Mouse (Mus musculus) heart, embryonic 12.5 days (tissue): Measurements from ENCODE around the gene Olfr878. TPM values are rescaled to one million over a fixed set of nuclear protein-coding genes. Genes with fewer than 3 reads are reported as not detected.

Experiments used
- ATAC-seq: fragments of 200-750 bp; cut with Nextera tagmentation; 2 replicates; pipeline ENCODE4 v1.8.0; 2017; ENCODE audit warnings: moderate TSS enrichment, moderate library complexity; ENCODE audit not compliant: insufficient number of reproducible peaks, low FRiP score
- H3K27ac ChIP-seq: fragments of 300-500 bp; sonication (generic); 2 replicates; pipeline ENCODE4 v1.5.1; 2016; ENCODE audit warnings: mild to moderate bottlenecking, moderate library complexity; ENCODE audit not compliant: poor library complexity, severe bottlenecking
- H3K27me3 ChIP-seq: fragments of 300-500 bp; sonication (generic); replicated peaks from 2 replicates; pipeline ENCODE4 v1.6.1; 2016; ENCODE audit warnings: mild to moderate bottlenecking, moderate library complexity
- H3K36me3 ChIP-seq: fragments of 300-500 bp; sonication (generic); 2 replicates; pipeline ENCODE4 v1.6.1; 2016; ENCODE audit warnings: mild to moderate bottlenecking, moderate library complexity
- H3K4me1 ChIP-seq: fragments of 300-500 bp; sonication (generic); replicated peaks from 2 replicates; pipeline ENCODE4 v1.6.1; 2016; ENCODE audit warnings: mild to moderate bottlenecking
- H3K4me2 ChIP-seq: fragments of 300-500 bp; sonication (generic); 2 replicates; pipeline ENCODE4 v1.6.1; 2016; ENCODE audit warnings: mild to moderate bottlenecking, moderate library complexity
- H3K4me3 ChIP-seq: fragments of 300-500 bp; sonication (generic); 2 replicates; pipeline ENCODE4 v1.5.1; 2016; ENCODE audit warnings: mild to moderate bottlenecking
- H3K9ac ChIP-seq: fragments of 300-500 bp; sonication (generic); 2 replicates; pipeline ENCODE4 v1.6.1; 2016; ENCODE audit warnings: mild to moderate bottlenecking, moderate library complexity
- H3K9me3 ChIP-seq: fragments of 300-500 bp; sonication (generic); replicated peaks from 2 replicates; pipeline ENCODE4 v1.6.1; 2016; ENCODE audit warnings: mild to moderate bottlenecking, moderate library complexity
- WGBS: fragments of 180-500 bp; shearing (Covaris S2); methylation state at CpG from one replicate; pipeline ENCODE4 v1.1.7; 2016; 5-methylcytosine and 5-hydroxymethylcytosine counted together
- polyA plus RNA-seq: library from polyadenylated mRNA; unstranded; fragments of >200 nt; fragmentation: Nextera tagmentation; extraction: Ambion mirVana; gene quantifications from 2 replicates; pipeline ENCODE4 v1.2.1, GENCODE M21; 2016

The Olfr878 gene
- not detected in 2 replicates for polyA plus RNA-seq

- H3K27ac ChIP-seq = no peak within 1 kb of the TSS
- no peak for ATAC-seq
- H3K9ac ChIP-seq = no peak within 1 kb of the TSS
Observed at GRCm38 (mm10) chr9:37917540-37917939, at the start of gene Olfr878. Gene Olfr878 (plus strand): TSS chr9:37917840.

GRCm38 (mm10) chr9:37870246-37870645, 47.4 kb upstream of the Olfr878 start:
- Histone ChIP-seq H3K4me1 (0 out of 2 replicates have a peak, but pooled peaks cover 5% of the 10 kb centered on the region), H3K4me2 (no peak overlapping the region), H3K4me3 (no peak overlapping the region), H3K27me3 (no peaks in the 10 kb centered on the region), H3K9me3 (no peaks in the 10 kb centered on the region), H3K27ac (no peak overlapping the region), H3K36me3 (no peaks in the 10 kb centered on the region), H3K9ac (no peak overlapping the region)
- no peak for ATAC-seq
- 29% methylated on average over 1 of the region's 1 CpGs for WGBS

More at GRCm38 (mm10) chr9:37917540-37917939, at the start of gene Olfr878:
- 63% methylated on average over 2 of the region's 2 CpGs for WGBS
- Histone ChIP-seq H3K4me1 (no peaks in the 10 kb centered on the region), H3K36me3 (no peaks in the 10 kb centered on the region), H3K4me3 (no peak within 1 kb of the TSS), H3K4me2 (no peak within 1 kb of the TSS), H3K9me3 (no peaks in the 10 kb centered on the region), H3K27me3 (no peaks in the 10 kb centered on the region)

GRCm38 (mm10) chr9:37871097-37871496, 46.5 kb upstream of the Olfr878 start:
- no peaks in the 10 kb centered on the region for H3K36me3 ChIP-seq
- ATAC-seq = no peak
- H3K4me3 ChIP-seq = no peak overlapping the region
- no peaks in the 10 kb centered on the region for H3K9me3 ChIP-seq
- H3K4me1 ChIP-seq = 0 out of 2 replicates have a peak, but pooled peaks cover 5% of the 10 kb centered on the region
- 76% methylated on average over 1 of the region's 1 CpGs for WGBS
- H3K27ac ChIP-seq = no peak overlapping the region
- H3K4me2 ChIP-seq = no peak overlapping the region
- H3K9ac ChIP-seq = no peak overlapping the region
- H3K27me3 ChIP-seq = no peaks in the 10 kb centered on the region

GRCm38 (mm10) chr9:37871536-37871935, 46.1 kb upstream of the Olfr878 start:
- 57% methylated on average over 1 of the region's 1 CpGs for WGBS
- no peak overlapping the region for H3K4me2 ChIP-seq
- H3K9me3 ChIP-seq = no peaks in the 10 kb centered on the region
- H3K9ac ChIP-seq = no peak overlapping the region
- H3K36me3 ChIP-seq = no peaks in the 10 kb centered on the region
- 0 out of 2 replicates have a peak, but pooled peaks cover 5% of the 10 kb centered on the region for H3K4me1 ChIP-seq
- H3K4me3 ChIP-seq = no peak overlapping the region
- H3K27me3 ChIP-seq = no peaks in the 10 kb centered on the region
- H3K27ac ChIP-seq = no peak overlapping the region
- ATAC-seq = no peak

- no peaks in the 10 kb centered on the region for H3K36me3 ChIP-seq
- H3K9ac ChIP-seq = no peak overlapping the region
- no peak overlapping the region for H3K27ac ChIP-seq
- no peak overlapping the region for H3K4me2 ChIP-seq
- H3K9me3 ChIP-seq = no peaks in the 10 kb centered on the region
- no peaks in the 10 kb centered on the region for H3K4me1 ChIP-seq
- ATAC-seq = no peak
- WGBS = 39% methylated on average over 2 of the region's 2 CpGs
- no peaks in the 10 kb centered on the region for H3K27me3 ChIP-seq
- H3K4me3 ChIP-seq = no peak overlapping the region
Observed at GRCm38 (mm10) chr9:37890960-37891359, 26.7 kb upstream of the Olfr878 start.

GRCm38 (mm10) chr9:37896661-37897060, 21.0 kb upstream of the Olfr878 start, which contains the start of gene Olfr145:
Gene Olfr145 (plus strand): TSS chr9:37896724.
- no peak within 1 kb of the TSS for H3K9ac ChIP-seq
- no peak within 1 kb of the TSS for H3K4me2 ChIP-seq
- no peaks in the 10 kb centered on the region for H3K36me3 ChIP-seq
- no peak within 1 kb of the TSS for H3K27ac ChIP-seq
- no peaks in the 10 kb centered on the region for H3K4me1 ChIP-seq
- no peak within 1 kb of the TSS for H3K4me3 ChIP-seq
- WGBS = 23% methylated on average over 2 of the region's 2 CpGs
- no peaks in the 10 kb centered on the region for H3K27me3 ChIP-seq
- H3K9me3 ChIP-seq = no peaks in the 10 kb centered on the region
- ATAC-seq = no peak

- Histone ChIP-seq H3K4me3 (no peak overlapping the region), H3K4me1 (no peaks in the 10 kb centered on the region), H3K9me3 (no peaks in the 10 kb centered on the region), H3K36me3 (no peaks in the 10 kb centered on the region), H3K9ac (no peak overlapping the region), H3K4me2 (no peak overlapping the region), H3K27me3 (no peaks in the 10 kb centered on the region), H3K27ac (no peak overlapping the region)
- ATAC-seq = no peak
- 65% methylated on average over 3 of the region's 3 CpGs for WGBS
Observed at GRCm38 (mm10) chr9:37905555-37905954, 12.1 kb upstream of the Olfr878 start.

- no peaks in the 10 kb centered on the region for H3K9me3 ChIP-seq
- H3K27me3 ChIP-seq = no peaks in the 10 kb centered on the region
- H3K27ac ChIP-seq = no peak overlapping the region
- H3K9ac ChIP-seq = no peak overlapping the region
- no peak overlapping the region for H3K4me3 ChIP-seq
- ATAC-seq = no peak
- no peaks in the 10 kb centered on the region for H3K36me3 ChIP-seq
- no peaks in the 10 kb centered on the region for H3K4me1 ChIP-seq
- no peak overlapping the region for H3K4me2 ChIP-seq
- WGBS = 52% methylated on average over 1 of the region's 1 CpGs
Observed at GRCm38 (mm10) chr9:37918018-37918417, 378 bp downstream of the Olfr878 start.

GRCm38 (mm10) chr9:37924194-37924593, 6.6 kb downstream of the Olfr878 start:
- no peak overlapping the region for H3K4me3 ChIP-seq
- no peak for ATAC-seq
- H3K4me1 ChIP-seq = no peaks in the 10 kb centered on the region
- H3K9me3 ChIP-seq = no peaks in the 10 kb centered on the region
- no peak overlapping the region for H3K4me2 ChIP-seq
- H3K36me3 ChIP-seq = no peaks in the 10 kb centered on the region
- WGBS = 78% methylated on average over 5 of the region's 5 CpGs
- no peak overlapping the region for H3K27ac ChIP-seq
- no peak overlapping the region for H3K9ac ChIP-seq
- no peaks in the 10 kb centered on the region for H3K27me3 ChIP-seq

- no peak for ATAC-seq
- Histone ChIP-seq H3K9me3 (no peaks in the 10 kb centered on the region), H3K27ac (no peak overlapping the region), H3K4me2 (no peak overlapping the region), H3K4me1 (no peaks in the 10 kb centered on the region), H3K27me3 (no peaks in the 10 kb centered on the region), H3K36me3 (no peaks in the 10 kb centered on the region), H3K4me3 (no peak overlapping the region), H3K9ac (no peak overlapping the region)
- WGBS = 59% methylated on average over 2 of the region's 2 CpGs
Observed at GRCm38 (mm10) chr9:37925445-37925844, 7.8 kb downstream of the Olfr878 start.

GRCm38 (mm10) chr9:37926019-37927013, 8.7 kb downstream of the Olfr878 start:
- no peaks in the 10 kb centered on the region for H3K4me1 ChIP-seq
- no peak overlapping the region for H3K9ac ChIP-seq
- H3K4me3 ChIP-seq = no peak overlapping the region
- 60% methylated on average over 3 of the region's 3 CpGs for WGBS
- no peaks in the 10 kb centered on the region for H3K9me3 ChIP-seq
- H3K36me3 ChIP-seq = no peaks in the 10 kb centered on the region
- no peak for ATAC-seq
- no peaks in the 10 kb centered on the region for H3K27me3 ChIP-seq
- H3K27ac ChIP-seq = no peak overlapping the region
- no peak overlapping the region for H3K4me2 ChIP-seq
